Mouse (Mus musculus) thymus, postnatal 14 days (tissue): ENCODE measurements around the gene Gpat2.

Experiments used
- DNase-seq: peaks from one replicate; pipeline ENCODE4 v3.0.0; 2021

The Gpat2 gene

GRCm38 (mm10) chr2:127444055-127444789, 19.2 kb downstream of the Gpat2 start, which contains the start of gene Fahd2a:
Fahd2a (minus strand) TSS chr2:127444565.
- DNase-seq: peak; percentile 92

GRCm38 (mm10) chr2:127446847-127447246, 21.8 kb downstream of the Gpat2 start:
- no peak for DNase-seq

GRCm38 (mm10) chr2:127449691-127450090, 24.7 kb downstream of the Gpat2 start:
- no peak for DNase-seq

GRCm38 (mm10) chr2:127451748-127452147, 26.7 kb downstream of the Gpat2 start:
- no peak for DNase-seq

- DNase-seq: no peak
Observed at GRCm38 (mm10) chr2:127453141-127453540, 28.1 kb downstream of the Gpat2 start.

GRCm38 (mm10) chr2:127453764-127454163, 28.8 kb downstream of the Gpat2 start:
- DNase-seq: peak; percentile 63

- no peak for DNase-seq
Observed at GRCm38 (mm10) chr2:127459341-127459740, 34.3 kb downstream of the Gpat2 start.

- DNase-seq: no peak
Observed at GRCm38 (mm10) chr2:127461351-127461750, 36.4 kb downstream of the Gpat2 start.

GRCm38 (mm10) chr2:127462314-127462713, 37.3 kb downstream of the Gpat2 start:
- peak; percentile 50 for DNase-seq

GRCm38 (mm10) chr2:127470183-127470582, 45.2 kb downstream of the Gpat2 start:
- no peak for DNase-seq

GRCm38 (mm10) chr2:127470661-127471060, 45.7 kb downstream of the Gpat2 start:
- DNase-seq: no peak

GRCm38 (mm10) chr2:127471281-127471680, 46.3 kb downstream of the Gpat2 start:
- DNase-seq: no peak

GRCm38 (mm10) chr2:127472279-127472678, 47.3 kb downstream of the Gpat2 start:
- DNase-seq: no peak

- DNase-seq: no peak
Observed at GRCm38 (mm10) chr2:127479210-127479609, 54.2 kb downstream of the Gpat2 start.

GRCm38 (mm10) chr2:127479763-127480162, 54.8 kb downstream of the Gpat2 start:
- DNase-seq: no peak

- DNase-seq: no peak
Observed at GRCm38 (mm10) chr2:127481841-127482532, 57.0 kb downstream of the Gpat2 start.

- DNase-seq: no peak
Observed at GRCm38 (mm10) chr2:127482533-127482911, 57.5 kb downstream of the Gpat2 start.

- DNase-seq: no peak
Observed at GRCm38 (mm10) chr2:127483001-127483400, 58.0 kb downstream of the Gpat2 start.

GRCm38 (mm10) chr2:127484476-127485170, 59.6 kb downstream of the Gpat2 start:
- DNase-seq: peak; percentile 59
